Mouse (Mus musculus) heart, adult 11 months (tissue): ENCODE results near the gene Zdhhc9.
A peak's percentile ranks its signal among the peaks of the same experiment; 100 is the strongest.
"Not testable (repeated sequence)": the region's sequence is repeated elsewhere in the genome, so short reads cannot be mapped to it uniquely, and the experiment has no call there.

Experiments used
- DNase-seq: peaks from one replicate; pipeline ENCODE4 v3.0.0; 2022

Gene Zdhhc9

DNA sequence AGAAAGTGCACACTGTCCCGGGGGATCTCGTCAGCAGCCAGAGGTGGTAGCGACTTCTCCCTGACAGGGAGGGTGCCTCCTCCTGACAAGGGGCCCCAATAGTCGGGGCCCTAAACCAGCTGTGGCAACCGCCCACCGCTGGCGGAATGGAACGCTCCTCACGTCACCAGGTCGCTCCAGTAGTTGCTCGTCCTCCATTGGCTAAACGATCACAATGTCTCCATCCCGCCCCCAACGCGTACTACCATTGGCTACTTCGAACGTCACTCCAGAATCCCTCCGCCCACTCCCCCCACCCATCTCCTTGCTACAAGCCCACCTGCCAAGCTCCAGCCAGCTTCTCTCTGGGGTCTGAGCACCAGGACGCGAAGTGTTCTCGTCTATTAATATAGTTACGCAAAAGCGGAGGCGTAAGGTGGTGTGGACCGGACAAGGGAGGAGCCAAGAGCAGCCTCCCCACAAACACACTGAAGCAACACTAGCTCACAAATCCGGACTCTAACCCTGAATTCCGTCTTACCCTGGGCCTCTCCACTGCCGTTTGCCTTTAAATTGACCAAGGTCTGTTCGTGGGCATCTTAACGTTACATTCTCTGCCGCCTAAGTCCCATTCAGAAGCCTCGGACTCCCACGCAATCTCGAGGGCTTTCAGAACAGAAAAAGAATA is at the start of gene Zdhhc9:
Gene Zdhhc9, minus strand, starts transcription at position 360 of the 667 bp plus-strand sequence.
- DNase-seq, result peak; percentile 99

DNA sequence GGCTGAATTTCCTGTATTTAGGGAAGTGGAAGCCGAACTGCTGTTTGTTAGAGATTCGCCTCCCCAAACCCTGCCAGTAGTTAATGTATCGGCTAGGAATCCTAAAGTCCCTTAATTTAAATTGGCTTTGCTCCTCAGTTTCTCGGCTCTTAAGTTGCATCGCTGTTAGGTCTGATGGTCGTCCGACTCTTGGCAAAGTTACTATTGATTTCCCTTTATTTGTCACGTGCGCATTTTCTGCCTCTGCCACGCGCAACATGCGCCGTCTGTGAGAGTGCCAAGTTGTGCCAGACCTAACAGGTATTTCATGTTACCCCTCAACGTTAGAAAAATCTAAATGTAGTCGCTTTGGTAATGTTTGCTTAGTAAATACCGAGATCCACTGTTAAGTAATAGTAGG is 48.3 kb upstream of the Zdhhc9 start:
- no peak for DNase-seq

DNA sequence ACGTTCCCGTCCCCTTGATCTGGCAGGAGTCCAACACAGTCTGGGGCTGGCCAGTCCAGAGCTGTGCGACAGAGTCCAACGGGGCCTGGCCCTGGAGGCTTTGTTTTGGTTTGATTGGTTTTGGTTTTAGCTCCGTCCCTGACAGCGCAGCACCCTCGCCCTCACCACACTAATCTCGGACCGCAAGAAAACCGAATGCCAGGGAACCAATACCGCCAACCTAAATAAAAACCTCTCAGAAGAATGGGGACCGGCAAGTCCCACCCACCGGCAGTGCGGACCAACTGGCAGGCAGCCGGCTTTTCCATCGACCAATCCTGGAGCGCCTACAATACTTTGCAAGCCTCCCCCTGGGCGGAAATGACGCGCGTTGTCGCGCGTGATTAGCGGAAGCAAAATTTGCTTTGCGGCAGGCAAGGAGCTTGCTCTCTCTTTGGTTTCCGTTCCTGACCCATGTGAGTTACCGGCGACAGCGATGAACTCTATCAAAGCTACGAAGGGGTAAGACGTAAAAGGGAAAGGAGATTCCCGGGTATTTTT is 47.9 kb upstream of the Zdhhc9 start, which contains the start of gene Utp14a:
Gene Utp14a, plus strand, starts transcription at position 395 of the 540 bp plus-strand sequence.
- peak; percentile 99 for DNase-seq

DNA sequence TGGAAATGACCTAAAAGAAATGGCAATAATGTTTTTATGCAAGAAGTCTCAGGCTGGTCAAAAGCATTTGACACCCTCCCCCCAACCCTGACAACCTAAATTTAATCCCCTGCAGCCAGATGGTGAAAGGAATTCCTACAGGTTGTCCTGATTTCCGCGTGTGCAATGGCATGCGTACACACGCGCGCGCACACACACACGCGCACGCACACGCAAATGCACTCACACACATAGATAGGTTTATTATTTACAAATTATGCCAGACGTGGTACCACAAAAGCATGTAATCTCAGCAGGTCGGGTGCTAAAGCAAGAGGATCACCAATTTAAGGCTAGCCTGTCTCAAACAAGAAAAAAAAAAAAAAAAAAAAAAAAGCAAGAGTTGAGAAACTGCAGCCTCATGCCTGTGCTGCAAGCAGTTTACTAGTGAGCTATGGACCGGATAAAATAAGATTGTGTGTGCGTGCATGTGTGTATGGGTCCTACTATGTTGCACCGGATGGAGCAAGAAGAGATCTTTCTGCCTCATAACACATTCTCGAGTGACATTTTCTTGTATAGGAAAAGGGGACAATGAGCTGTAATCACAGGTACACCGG is 47.3 kb upstream of the Zdhhc9 start:
- DNase-seq, result no peak

DNA sequence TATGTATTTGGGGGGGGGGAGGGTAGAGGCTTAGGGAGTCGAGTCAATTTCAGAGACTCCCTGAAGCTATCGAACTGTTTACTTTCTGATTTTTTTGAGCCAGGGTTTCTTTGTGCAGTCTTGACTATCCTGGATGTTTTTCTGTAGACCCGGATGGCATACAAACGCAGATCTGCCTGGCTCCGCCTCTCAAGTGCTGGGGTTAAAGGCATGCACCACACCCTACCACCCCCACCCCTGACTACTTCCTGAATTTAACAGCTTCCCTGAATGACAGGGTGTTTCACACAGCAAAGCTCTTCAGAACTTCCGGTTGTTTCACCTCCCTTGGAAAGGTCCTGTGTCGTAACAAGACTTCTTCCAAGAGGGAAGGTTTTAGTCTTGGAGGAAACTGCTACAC is 25.7 kb upstream of the Zdhhc9 start:
- DNase-seq, result peak; percentile 94

DNA sequence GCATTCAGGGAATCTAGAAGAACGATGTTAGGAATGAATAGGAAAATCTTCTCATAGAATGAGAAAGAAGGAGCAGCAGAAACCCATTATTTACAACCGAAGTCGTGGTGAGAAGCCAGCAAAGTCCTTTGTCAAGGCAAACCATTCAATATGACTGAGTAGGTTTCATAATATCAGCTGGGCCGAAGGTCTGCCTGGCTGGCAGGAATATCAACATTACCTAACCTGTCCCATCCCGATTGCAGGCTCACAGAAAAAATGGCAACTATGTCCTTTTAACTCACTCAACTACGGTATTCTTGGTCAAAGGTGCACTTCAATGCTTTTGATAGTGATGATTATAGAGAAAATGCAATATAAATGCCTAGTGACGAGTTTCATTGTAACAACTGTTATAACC is 17.5 kb upstream of the Zdhhc9 start:
- no peak for DNase-seq

DNA sequence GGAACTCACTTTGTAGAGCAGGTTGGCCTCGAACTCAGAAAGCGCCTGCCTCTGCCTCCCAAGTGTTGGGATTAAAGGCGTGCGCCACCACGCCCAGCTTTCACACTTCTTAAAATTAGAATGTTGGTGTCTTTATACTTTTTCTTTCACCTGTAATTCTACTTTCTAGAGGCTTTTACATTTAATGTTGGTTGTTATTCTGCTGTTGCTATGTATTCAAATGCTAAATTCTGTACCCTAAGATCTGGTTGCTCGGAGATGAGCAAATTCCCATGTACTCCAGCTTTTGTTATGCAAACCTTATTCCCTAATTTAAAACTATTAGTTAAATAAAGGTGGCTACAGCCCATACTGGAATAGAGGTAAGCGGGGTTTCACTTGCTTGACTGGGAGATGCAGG is 14.0 kb upstream of the Zdhhc9 start:
- DNase-seq, result no peak

DNA sequence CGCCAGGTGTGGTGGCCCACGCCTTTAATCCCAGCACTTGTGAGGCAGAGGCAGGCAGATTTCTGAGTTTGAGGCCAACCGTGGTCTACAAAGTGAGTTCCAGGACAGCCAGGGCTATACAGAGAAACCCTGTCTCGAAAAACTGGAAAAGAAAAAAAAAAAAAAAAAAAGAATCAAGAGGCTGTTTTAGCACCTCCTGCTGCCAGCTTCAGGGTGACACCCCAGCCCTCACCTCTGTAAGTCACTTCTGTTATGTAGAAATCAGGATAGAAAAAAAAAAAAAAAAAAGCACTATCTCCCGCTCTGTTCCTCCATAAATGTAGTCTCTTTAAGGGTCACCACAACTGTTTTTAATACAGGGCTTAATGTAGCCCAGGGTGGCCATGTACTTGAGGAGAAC is 10.8 kb upstream of the Zdhhc9 start:
- DNase-seq, result no peak

DNA sequence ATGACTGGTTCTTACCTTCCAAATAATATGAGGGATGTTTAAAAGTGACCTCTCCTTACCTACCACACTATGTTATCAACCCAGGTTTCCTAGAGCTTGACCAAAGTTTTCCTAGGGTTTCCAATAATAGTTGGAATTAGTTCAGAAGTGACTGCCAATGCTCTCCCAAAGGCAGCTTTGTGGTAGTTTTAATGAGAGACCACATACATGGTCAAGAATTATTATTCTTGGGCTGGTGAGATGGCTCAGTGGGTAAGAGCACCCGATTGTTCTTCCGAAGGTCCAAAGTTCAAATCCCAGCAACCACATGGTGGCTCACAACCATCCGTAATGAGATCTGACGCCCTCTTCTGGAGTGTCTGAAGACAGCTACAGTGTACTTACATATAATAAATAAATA is 1.1 kb upstream of the Zdhhc9 start:
- not testable (repeated sequence) for DNase-seq

DNA sequence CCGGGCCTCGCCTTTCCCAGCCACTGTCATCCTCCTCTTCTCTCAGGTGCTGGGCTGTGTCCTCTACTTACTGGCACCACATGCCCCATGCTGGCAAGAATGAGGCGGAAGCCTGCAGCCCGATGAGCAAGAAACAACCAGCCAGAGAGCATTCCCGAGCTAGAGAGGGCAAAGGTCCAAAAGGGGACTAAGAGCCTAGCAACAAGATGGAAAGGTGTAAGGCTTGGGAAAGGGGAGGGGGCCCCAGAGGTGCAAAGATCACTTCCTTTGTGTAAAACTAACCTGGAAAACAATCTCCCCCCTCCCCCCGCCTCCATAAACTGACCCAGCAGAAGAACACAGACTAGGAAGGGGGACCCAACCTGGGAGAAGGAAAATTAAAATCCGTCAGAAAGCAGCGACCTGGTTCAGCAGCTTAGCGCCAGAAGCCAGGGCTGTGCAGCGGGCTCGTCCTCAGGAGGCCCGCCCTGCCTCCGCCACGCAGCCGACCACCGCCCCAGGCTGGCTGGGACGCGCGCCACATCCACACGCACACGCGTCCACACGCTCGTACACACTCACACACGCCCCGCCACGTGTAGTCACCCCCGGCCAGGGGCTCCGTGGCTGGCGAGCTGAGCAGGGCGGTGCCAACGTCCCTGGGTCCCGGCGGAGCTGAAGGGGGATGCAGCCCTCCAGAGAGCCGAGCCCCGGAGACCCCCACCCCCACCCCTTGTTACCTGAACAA is 754 bp downstream of the Zdhhc9 start:
- DNase-seq, result peak; percentile 91

DNA sequence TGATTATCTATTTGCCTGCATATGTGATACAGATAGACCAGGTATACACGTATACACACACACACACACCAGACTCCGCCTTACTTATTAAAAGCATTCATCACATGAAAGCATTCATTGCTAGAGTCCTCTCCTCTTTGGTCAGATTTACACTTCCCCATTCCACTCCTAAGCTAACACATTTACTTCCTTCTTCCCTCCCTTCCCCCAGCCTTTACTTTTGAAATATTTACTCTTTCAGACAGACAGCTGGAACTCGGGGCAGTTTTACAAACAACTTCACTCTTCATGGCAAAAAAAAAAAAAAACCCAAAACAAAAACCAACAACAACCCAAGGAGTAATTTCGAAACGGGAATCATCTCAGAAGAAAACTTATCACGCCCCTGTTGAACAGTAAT is 4.2 kb downstream of the Zdhhc9 start:
- no peak for DNase-seq

DNA sequence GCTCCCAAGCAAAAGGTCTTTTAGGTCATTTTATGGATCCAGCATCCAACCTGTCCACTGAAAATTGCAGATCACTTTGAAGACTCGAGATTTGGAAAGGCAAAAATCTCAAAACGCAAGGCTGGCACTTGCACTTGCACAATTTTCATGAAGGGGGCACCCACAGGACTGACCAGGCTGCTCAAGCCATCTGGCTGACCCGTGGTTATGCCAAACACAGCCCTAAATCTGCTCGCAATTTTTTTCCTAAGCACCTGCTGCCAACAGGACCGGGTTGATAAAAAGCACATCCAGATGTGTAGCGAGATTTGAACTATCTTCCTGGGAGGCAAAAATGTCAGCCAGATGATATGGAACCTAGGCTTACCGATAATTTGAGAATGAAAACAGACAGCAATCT is 4.9 kb downstream of the Zdhhc9 start:
- DNase-seq, result no peak

DNA sequence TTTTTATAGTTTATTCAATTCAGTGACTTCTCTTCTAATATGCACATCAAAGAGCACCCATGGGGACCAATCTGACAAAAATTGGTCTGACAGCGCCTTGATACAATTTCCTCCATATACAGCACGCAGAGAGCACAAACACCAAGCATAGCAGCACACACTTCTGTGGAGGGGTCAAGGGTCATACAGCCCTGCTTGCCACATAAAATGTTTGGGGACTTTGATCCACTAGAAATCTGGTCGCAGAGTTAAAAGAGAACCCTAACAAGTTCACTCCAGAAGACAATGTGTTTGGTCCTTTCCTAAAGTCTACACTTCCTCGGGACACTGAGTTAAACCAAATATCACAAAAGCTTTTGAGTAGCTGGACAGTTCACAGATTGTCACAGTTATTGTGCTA is 5.7 kb downstream of the Zdhhc9 start:
- no peak for DNase-seq

DNA sequence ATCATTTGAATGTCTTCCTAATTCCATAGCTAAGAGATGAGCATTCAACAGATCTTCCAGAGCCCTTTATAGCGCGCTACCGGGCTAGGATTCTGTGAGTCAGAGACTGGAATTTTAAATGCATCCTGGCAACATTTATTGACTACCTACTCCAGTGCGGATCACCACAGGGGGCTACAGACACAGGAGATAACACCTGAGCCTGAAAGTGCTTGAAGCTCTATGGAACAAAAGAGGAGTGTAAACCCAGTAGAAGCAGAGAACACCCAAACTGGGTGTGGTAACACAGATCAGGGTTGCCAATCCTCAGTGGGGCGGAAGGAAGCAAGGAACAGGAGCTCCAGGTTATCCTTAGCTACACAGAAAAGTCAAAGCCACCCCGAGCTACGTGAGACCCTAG is 6.2 kb downstream of the Zdhhc9 start:
- no peak for DNase-seq

DNA sequence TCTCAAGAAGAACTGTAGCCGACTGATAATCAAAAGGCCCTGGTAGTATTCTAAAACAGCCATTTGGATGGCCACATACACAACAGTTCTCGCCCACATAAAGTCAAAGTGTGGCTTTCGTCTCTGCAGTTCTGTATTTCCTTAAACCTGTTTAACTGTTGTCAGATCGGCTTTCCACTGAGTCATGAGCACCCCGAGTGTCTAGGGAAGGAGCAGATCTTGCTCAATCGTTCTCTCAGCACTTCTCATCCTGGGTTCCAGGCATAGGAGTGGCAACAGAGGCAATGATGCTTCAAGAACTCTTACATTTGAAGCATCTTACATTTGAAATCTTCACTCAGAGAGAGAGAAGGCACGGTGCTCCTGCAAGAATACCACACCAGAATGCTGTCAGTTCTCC is 6.7 kb downstream of the Zdhhc9 start:
- no peak for DNase-seq

DNA sequence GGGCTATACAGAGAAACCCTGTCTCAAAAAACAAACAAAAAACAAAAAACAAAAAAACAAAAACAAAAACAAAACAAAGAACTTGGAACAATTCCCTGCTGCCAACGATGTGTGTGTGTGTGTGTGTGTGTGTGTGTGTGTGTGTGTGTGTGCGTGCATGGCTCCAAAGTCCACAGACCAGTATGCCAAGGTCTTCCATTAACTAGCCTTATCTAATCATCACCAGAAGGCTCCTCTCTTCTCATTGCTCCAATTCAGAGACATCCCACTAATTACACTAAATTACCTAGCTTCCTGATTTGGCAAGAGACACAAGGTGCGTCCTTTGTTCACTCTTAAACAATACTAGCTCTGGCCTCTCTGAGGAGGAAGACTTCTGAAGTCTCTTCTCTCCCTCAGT is 8.0 kb downstream of the Zdhhc9 start:
- DNase-seq, result no peak

DNA sequence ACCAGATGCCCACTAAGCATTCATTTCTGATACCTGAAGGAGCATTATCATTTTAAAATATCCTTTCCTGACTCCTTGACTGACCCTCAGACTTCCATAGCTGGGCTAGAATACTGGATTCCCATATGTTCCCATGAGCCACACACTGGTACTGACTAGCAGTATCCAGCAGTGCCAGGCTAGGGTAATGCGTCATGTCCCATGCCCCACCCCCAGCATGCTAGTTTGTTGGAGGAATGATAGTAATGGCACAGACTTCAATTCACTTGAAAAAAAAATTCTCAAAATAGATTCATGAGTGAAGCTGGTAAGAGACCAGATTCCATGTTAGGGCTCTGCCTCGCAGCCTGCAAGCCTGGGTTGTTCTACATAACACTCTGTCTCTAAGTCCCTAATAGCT is 9.7 kb downstream of the Zdhhc9 start:
- DNase-seq, result no peak

DNA sequence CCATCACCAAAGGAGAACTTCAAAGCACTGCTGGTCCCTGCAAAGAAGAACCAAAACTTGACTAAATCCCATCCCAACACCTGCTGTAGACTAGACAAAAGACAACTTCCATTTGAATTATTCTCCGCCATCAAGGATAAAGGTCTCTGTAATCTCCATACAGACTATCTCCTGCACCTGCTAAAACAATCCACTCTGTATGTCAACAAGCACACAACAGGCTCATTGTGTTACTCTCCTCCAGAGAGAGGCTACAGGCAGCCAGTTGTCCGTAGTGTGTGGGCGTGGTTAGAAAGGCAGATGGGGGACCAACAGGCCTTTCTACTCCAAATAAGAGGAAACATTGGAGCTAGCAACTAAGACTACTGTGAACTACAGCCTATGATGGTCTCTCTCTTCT is 10.8 kb downstream of the Zdhhc9 start:
- DNase-seq, result no peak

DNA sequence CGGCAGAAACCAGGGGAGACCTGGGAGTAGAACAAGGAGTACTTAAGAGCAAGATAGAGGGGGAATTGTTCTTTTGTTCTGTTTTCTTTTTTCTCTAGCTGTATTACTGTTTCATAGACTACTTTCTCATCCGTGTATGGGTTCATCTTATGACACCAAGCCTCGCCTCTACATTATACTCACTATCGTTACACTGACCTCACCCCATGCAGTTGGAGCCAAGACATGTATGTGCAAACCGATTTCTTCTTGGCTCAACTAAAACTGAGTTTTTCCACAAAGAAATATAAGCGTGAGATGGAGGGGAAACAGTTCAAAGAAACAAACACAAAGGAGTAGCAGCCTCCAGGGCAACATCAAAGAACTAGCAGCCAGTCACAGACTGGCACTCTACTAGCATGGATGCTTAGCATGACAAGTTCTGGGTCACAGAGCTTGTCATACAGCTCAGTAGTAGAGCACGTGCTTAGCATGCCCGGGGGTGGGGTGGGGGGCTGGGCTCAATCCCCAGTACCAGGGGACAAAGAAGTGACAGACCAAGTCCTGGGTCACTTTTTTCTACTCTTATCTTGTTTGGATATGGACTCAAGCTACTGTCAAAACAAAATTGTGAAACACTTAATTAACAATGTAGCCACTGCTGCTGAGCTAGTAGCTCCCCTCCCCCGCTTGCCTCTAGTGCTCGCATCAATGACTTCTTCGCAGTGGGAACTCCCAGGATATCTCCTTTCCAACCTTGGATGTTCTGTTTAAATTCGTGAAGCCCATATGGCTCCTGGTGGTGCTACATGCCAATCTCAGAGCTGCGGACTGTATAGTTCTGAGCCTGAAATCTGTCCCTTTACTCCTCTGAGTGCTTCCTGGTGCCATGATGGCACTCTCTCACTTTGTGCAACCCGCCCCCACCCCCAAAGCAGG is 15.2 kb downstream of the Zdhhc9 start:
- no peak for DNase-seq

DNA sequence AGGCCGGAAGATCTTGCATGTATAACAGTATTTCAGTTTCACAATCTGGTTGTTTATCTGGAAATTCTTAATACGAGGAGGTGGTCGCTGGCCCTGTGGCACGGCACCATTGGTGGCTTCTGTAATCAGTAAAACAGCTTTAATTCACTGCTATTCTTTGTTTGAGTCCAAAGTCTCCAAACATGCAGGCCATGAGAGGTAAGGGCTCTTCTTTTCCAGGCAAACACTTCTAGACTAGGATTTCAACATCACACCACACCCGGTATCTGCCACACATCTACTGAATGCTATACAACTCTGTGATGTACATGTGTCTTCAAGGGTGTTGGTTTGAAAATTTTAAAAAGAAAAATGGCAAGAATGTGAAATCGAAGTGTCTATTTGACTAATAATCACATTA is 17.4 kb downstream of the Zdhhc9 start:
- no peak for DNase-seq

DNA sequence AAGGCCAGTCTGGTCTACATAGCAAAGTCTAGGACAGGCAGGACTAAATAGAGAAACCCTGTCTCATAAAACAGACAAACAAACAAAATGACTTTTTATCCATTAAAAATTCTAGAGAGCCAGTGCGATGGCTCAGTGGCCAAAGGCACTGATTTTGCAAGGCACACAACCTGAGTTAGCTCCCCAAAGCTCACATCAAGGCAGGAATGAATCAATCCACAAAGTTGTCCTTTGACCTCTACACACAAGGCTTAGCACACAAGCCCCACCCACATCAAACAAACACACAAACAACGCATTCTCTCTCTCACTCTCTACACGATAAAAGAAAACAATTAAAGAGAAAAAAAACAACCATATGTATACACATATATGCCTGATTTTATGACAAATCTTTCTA is 24.0 kb downstream of the Zdhhc9 start:
- DNase-seq, result no peak

DNA sequence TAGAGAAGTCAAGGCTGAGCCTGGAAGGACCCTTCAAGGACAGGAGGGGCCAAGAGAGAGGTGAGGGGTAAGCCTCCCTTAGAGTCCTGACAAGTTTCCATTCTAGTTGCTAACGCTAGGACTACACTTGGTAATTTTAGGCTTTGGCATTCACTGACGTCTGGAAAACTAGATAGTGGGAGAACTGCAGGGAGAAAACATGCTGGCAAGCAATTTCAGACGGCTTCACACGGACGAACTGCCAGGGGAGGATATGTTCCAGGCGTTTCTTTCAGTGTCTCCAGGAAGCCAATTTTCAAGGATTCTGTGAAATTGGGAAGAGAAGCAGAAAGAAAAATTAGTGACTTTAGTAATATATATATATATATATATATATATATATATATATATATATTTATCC is 26.8 kb downstream of the Zdhhc9 start:
- DNase-seq, result no peak

DNA sequence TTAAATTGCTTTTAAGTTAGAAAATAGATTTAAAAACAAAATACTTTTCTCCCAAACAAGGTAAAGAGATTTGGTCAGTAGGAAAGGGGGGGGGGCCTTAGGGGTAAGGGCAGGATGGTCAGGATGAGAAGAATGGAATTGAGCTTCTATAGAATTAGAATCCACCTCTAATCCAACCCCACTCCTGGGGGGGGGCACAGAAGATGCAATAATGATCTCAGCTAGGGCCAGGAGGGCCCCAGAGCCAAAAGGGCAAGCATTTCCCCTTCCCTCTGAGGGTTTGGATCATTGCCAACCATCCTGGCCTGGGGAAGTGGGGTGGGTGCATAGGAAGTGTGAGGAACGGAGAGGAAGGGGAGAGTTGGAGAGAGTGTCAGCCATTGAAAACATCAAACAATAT is 38.3 kb downstream of the Zdhhc9 start:
- no peak for DNase-seq
